Mouse (Mus musculus): Measurements from ENCODE around the gene Ubp1. TPM values are rescaled to one million over a fixed set of nuclear protein-coding genes. Genes with fewer than 3 reads are reported as not detected.

The Ubp1 gene
- polyA plus RNA-seq, 1 experiment from 2014 or later = 41.4 TPM

DNA sequence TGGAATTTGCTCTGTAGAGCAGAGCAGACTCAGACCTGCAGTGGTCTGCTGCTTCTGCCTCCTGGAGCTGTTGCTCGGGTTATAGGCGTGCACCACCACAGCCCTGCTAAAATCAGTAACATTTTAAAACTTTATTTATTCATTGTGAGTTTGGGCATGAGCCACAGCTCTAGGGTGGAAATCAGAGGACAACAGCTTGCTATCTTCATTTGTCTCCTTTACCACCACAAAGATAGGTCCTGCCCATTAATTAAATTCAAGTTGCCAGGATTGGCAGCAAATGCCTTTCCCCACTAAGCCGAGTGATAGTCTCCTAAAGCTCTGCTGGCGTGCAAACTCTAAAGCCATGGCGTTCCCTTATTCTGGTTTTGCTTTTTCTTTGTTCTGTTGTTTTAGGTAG, 4.9 kb downstream of the Ubp1 start:
- Histone ChIP-seq H3K9me3 (no peaks in the 10 kb centered on the region), H3K36me3 (no peaks in the 10 kb centered on the region), H3K27me3 (no peaks in the 10 kb centered on the region), H3K9ac (no peak overlapping the region), H3K4me2 (replicated peaks) (no peak overlapping the region), H3K4me1 (peaks cover 28% of the 10 kb centered on the region), H3K27ac (no peak overlapping the region; the same call in 1 of the 2 replicates), H3K4me3 (no peak overlapping the region)
- ATAC-seq (ENCODE audit: low FRiP score, low read depth) = no peak
- 77% methylated on average over 5 of the region's 5 CpGs for WGBS

GRCm38 (mm10) chr9:113939063-113939850, 8.5 kb downstream of the Ubp1 start:
- Histone ChIP-seq H3K4me3 (no peak overlapping the region), H3K27ac (no peak overlapping the region), H3K4me1 (peaks cover 10% of the 10 kb centered on the region), H3K27me3 (no peaks in the 10 kb centered on the region), H3K4me2 (replicated peaks) (no peak overlapping the region), H3K9me3 (no peaks in the 10 kb centered on the region), H3K36me3 (no peaks in the 10 kb centered on the region), H3K9ac (no peak overlapping the region)
- no peak for ATAC-seq (ENCODE audit: low FRiP score, low read depth)
- WGBS = 83% methylated on average over 9 of the region's 9 CpGs

GRCm38 (mm10) chr9:113941103-113941805, 10.5 kb downstream of the Ubp1 start:
- no peak overlapping the region for H3K27ac ChIP-seq
- H3K4me3 ChIP-seq = no peak overlapping the region
- H3K4me1 ChIP-seq = peaks cover under 1% of the 10 kb centered on the region; the same call in 1 of the 2 replicates
- peaks cover 16% of the 10 kb centered on the region for H3K36me3 ChIP-seq
- WGBS = 92% methylated on average over 3 of the region's 3 CpGs
- ATAC-seq (ENCODE audit: low FRiP score, low read depth) = no peak
- H3K9me3 ChIP-seq = no peaks in the 10 kb centered on the region
- no peaks in the 10 kb centered on the region for H3K27me3 ChIP-seq
- no peak overlapping the region for H3K4me2 ChIP-seq (replicated peaks)
- no peak overlapping the region for H3K9ac ChIP-seq

GRCm38 (mm10) chr9:113943372-113943771, 12.6 kb downstream of the Ubp1 start:
- no peak overlapping the region for H3K9ac ChIP-seq
- 100% methylated on average over 1 of the region's 1 CpGs for WGBS
- H3K4me2 ChIP-seq (replicated peaks) = no peak overlapping the region
- no peak for ATAC-seq (ENCODE audit: low FRiP score, low read depth)
- H3K36me3 ChIP-seq = peaks cover 35% of the 10 kb centered on the region
- H3K27me3 ChIP-seq = no peaks in the 10 kb centered on the region
- no peak overlapping the region for H3K4me3 ChIP-seq
- H3K27ac ChIP-seq = no peak overlapping the region
- no peaks in the 10 kb centered on the region for H3K4me1 ChIP-seq
- no peaks in the 10 kb centered on the region for H3K9me3 ChIP-seq

GRCm38 (mm10) chr9:113947216-113947615, 16.5 kb downstream of the Ubp1 start:
- Histone ChIP-seq H3K27me3 (no peaks in the 10 kb centered on the region), H3K27ac (no peak overlapping the region), H3K4me3 (no peak overlapping the region), H3K36me3 (peaks cover 55% of the 10 kb centered on the region), H3K9me3 (no peaks in the 10 kb centered on the region), H3K4me2 (replicated peaks) (no peak overlapping the region), H3K9ac (no peak overlapping the region), H3K4me1 (no peaks in the 10 kb centered on the region)
- no peak for ATAC-seq (ENCODE audit: low FRiP score, low read depth)
- WGBS = 88% methylated on average over 1 of the region's 1 CpGs

- no peak overlapping the region for H3K9ac ChIP-seq
- WGBS = 97% methylated on average over 4 of the region's 4 CpGs
- no peaks in the 10 kb centered on the region for H3K4me1 ChIP-seq
- no peaks in the 10 kb centered on the region for H3K9me3 ChIP-seq
- H3K36me3 ChIP-seq = peaks cover 76% of the 10 kb centered on the region
- no peak overlapping the region for H3K27ac ChIP-seq
- ATAC-seq (ENCODE audit: low FRiP score, low read depth) = no peak
- no peak overlapping the region for H3K4me3 ChIP-seq
- no peak overlapping the region for H3K4me2 ChIP-seq (replicated peaks)
- H3K27me3 ChIP-seq = no peaks in the 10 kb centered on the region
Measured at GRCm38 (mm10) chr9:113957777-113958176, 27.0 kb downstream of the Ubp1 start.

- H3K4me1 ChIP-seq = no peaks in the 10 kb centered on the region
- ATAC-seq (ENCODE audit: low FRiP score, low read depth) = no peak
- no peak overlapping the region for H3K27ac ChIP-seq
- no peak overlapping the region for H3K4me2 ChIP-seq (replicated peaks)
- H3K9me3 ChIP-seq = no peaks in the 10 kb centered on the region
- H3K9ac ChIP-seq = no peak overlapping the region
- H3K36me3 ChIP-seq = peaks cover 93% of the 10 kb centered on the region
- no peak overlapping the region for H3K4me3 ChIP-seq
- H3K27me3 ChIP-seq = no peaks in the 10 kb centered on the region
Measured at GRCm38 (mm10) chr9:113963718-113964117, 33.0 kb downstream of the Ubp1 start.

DNA sequence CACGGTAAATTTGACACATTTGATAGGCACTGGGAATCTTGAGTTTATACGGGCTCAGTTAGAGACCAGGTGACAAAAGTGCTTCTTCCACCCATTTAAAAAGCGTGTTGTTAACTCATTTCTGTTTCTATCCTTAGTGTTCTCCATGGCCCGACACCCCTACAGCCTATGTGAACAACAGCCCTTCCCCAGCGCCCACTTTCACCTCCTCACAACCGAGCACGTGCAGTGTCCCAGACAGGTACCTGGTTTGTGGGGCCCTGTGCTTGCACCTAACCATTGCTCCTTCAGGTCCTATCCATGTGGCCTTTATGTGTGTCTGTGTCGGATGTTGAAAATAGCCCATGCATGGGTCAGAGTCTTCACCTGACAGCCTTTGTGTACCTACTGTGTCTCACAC, 33.7 kb downstream of the Ubp1 start:
- Histone ChIP-seq H3K4me2 (replicated peaks) (no peak overlapping the region), H3K9me3 (no peaks in the 10 kb centered on the region), H3K9ac (no peak overlapping the region), H3K4me3 (no peak overlapping the region), H3K27ac (no peak overlapping the region), H3K4me1 (no peaks in the 10 kb centered on the region), H3K27me3 (no peaks in the 10 kb centered on the region), H3K36me3 (peaks cover 93% of the 10 kb centered on the region)
- WGBS = 93% methylated on average over 8 of the region's 8 CpGs
- ATAC-seq (ENCODE audit: low FRiP score, low read depth) = no peak

GRCm38 (mm10) chr9:113966838-113967237, 36.1 kb downstream of the Ubp1 start:
- H3K4me3 ChIP-seq = no peak overlapping the region
- no peaks in the 10 kb centered on the region for H3K9me3 ChIP-seq
- H3K4me1 ChIP-seq = no peaks in the 10 kb centered on the region
- H3K9ac ChIP-seq = no peak overlapping the region
- H3K27me3 ChIP-seq = no peaks in the 10 kb centered on the region
- ATAC-seq (ENCODE audit: low FRiP score, low read depth) = no peak
- no peak overlapping the region for H3K4me2 ChIP-seq (replicated peaks)
- WGBS = 92% methylated on average over 4 of the region's 4 CpGs
- H3K36me3 ChIP-seq = peaks cover 94% of the 10 kb centered on the region
- no peak overlapping the region for H3K27ac ChIP-seq

- H3K4me2 ChIP-seq (replicated peaks) = no peak overlapping the region
- no peaks in the 10 kb centered on the region for H3K27me3 ChIP-seq
- H3K4me3 ChIP-seq = no peak overlapping the region
- H3K27ac ChIP-seq = no peak overlapping the region
- peaks cover 90% of the 10 kb centered on the region for H3K36me3 ChIP-seq
- no peaks in the 10 kb centered on the region for H3K4me1 ChIP-seq
- ATAC-seq (ENCODE audit: low FRiP score, low read depth) = no peak
- whole genome bisulfite sequencing = 93% methylated on average over 7 of the region's 7 CpGs
- H3K9me3 ChIP-seq = no peaks in the 10 kb centered on the region
- H3K9ac ChIP-seq = no peak overlapping the region
Measured at GRCm38 (mm10) chr9:113968967-113969366, 38.2 kb downstream of the Ubp1 start.

DNA sequence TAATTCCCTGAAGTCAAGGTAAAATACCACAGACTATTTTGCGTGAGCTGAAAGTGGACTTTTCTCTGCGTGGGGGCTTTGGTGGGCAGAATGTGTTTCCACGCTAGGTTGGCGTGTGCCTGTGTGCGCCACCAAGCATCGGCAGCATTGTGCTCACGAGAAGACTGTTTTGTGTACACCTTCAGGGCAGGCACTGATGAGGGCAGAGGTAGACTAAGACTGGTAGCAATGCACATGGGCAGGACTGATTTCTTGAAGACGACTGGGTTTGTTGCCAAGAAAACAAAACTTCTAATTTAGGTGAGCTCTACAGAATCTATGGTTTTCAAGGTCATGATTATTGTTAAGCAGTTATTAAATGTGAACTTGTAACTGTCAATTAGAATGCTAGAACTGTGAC, 38.7 kb downstream of the Ubp1 start:
- no peaks in the 10 kb centered on the region for H3K9me3 ChIP-seq
- no peak overlapping the region for H3K4me2 ChIP-seq (replicated peaks)
- no peak overlapping the region for H3K9ac ChIP-seq
- H3K27me3 ChIP-seq = no peaks in the 10 kb centered on the region
- no peaks in the 10 kb centered on the region for H3K4me1 ChIP-seq
- peaks cover 90% of the 10 kb centered on the region for H3K36me3 ChIP-seq
- H3K4me3 ChIP-seq = no peak overlapping the region
- no peak for ATAC-seq (ENCODE audit: low FRiP score, low read depth)
- H3K27ac ChIP-seq = no peak overlapping the region
- WGBS = 93% methylated on average over 8 of the region's 8 CpGs

GRCm38 (mm10) chr9:113970041-113970440, 39.3 kb downstream of the Ubp1 start:
- WGBS = 93% methylated on average over 14 of the region's 14 CpGs
- Histone ChIP-seq H3K36me3 (peaks cover 90% of the 10 kb centered on the region), H3K9ac (no peak overlapping the region), H3K27me3 (no peaks in the 10 kb centered on the region), H3K4me1 (no peaks in the 10 kb centered on the region), H3K9me3 (no peaks in the 10 kb centered on the region), H3K4me2 (replicated peaks) (no peak overlapping the region), H3K4me3 (no peak overlapping the region), H3K27ac (no peak overlapping the region)
- ATAC-seq (ENCODE audit: low FRiP score, low read depth) = no peak
